Mouse (Mus musculus): ENCODE results near the gene Cwf19l1. TPM values are rescaled to one million over a fixed set of nuclear protein-coding genes. Genes with fewer than 3 reads are reported as not detected.
A peak's percentile ranks its signal among the peaks of the same experiment; 100 is the strongest.

The Cwf19l1 gene
- polyA plus RNA-seq, 1 experiment from 2014 or later = 19.9 TPM

DNA sequence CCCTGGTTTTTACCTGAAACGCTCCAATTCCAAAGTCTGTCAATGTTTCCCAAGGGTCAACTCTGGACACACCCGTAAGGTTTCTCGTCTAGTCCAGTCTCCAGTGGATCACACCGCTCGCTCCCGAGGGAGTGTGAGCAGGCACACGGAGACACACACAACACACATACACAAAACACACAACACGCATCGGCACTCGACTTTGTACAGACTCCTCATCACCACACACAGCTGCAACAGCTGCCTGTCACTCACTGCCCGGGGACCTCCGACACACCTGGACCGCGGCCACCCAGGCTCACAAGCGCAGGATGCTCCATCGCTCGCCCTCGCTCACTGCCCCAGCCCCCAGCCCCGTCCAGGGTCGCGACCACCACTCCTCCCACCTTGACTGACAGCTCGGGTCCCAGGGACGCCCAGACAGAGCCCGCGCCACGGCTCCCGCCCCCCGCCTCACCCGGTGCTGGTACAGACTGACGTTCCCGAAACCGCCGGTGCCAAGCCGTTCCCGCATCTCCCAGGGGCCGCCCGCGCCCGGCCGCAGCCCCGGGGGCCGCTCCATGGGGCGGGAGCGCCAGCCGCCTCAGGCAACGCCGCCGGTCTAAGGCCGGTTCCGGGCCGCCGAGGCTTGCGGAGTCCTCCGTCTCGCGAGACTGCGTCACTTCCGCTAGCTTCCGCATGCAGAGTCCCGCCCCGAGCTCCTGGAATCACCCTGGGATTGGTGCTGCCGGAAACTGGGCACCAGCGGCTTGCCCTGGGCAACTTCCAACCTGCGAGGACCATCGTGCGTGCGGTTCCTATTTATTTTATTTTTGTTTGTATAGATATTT is 28.6 kb downstream of the Cwf19l1 start, which contains the start of gene Chuk:
Gene Chuk (minus strand): TSS at position 650 of the 830 bp plus-strand sequence.
- Histone ChIP-seq H3K27ac (ENCODE audit: low read length) (peak within 1 kb of the TSS; percentile 72), H3K9ac (ENCODE audit: low read length) (peak within 1 kb of the TSS; percentile 99), H3K9me3 (replicated peaks; ENCODE audit: control insufficient read depth, low read length) (no peaks in the 10 kb centered on the region), H3K4me3 (ENCODE audit: low read length) (peak within 1 kb of the TSS; percentile 99), H3K36me3 (ENCODE audit: control insufficient read depth, insufficient read depth) (peaks cover 12% of the 10 kb centered on the region), H3K27me3 (ENCODE audit: control insufficient read depth, insufficient read depth, low read length) (no peaks in the 10 kb centered on the region), H3K4me1 (ENCODE audit: control insufficient read depth, insufficient read depth, low read length) (peaks cover 11% of the 10 kb centered on the region), H3K4me2 (ENCODE audit: low read depth, low read length) (peak within 1 kb of the TSS; percentile 95)
- peak; percentile 98 for ATAC-seq (replicated peaks; ENCODE audit: extremely low read depth, insufficient read depth, low FRiP score)
- WGBS = under 1% methylated on average over 67 of the region's 67 CpGs

DNA sequence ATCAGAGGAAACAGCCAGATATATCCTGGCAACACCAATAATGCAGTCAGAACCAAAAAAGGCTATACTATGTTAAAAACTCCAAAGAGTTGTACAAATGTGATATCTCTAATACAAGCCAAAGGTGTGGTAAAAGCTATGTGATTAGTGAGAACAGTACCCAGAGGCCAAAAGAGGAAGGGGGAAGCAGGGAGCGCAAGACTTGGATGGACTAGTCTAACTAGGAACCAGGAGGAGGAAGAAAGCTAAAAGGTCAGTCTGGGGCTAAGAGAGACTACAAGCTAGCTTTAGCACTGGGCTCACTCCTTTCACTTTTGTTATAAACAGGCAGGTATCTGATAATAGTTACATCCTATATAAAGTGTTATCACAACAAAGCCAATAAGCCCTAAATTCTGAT is 31.3 kb downstream of the Cwf19l1 start:
- Histone ChIP-seq H3K4me3 (ENCODE audit: low read length) (no peak overlapping the region), H3K4me1 (ENCODE audit: control insufficient read depth, insufficient read depth, low read length) (peaks cover 11% of the 10 kb centered on the region), H3K9ac (ENCODE audit: low read length) (no peak overlapping the region), H3K9me3 (replicated peaks; ENCODE audit: control insufficient read depth, low read length) (no peaks in the 10 kb centered on the region), H3K27ac (ENCODE audit: low read length) (no peak overlapping the region), H3K4me2 (ENCODE audit: low read depth, low read length) (no peak overlapping the region), H3K27me3 (ENCODE audit: control insufficient read depth, insufficient read depth, low read length) (no peaks in the 10 kb centered on the region), H3K36me3 (ENCODE audit: control insufficient read depth, insufficient read depth) (peaks cover 3% of the 10 kb centered on the region)
- WGBS = 72% methylated on average over 1 of the region's 1 CpGs
- no peak for ATAC-seq (replicated peaks; ENCODE audit: extremely low read depth, insufficient read depth, low FRiP score)

DNA sequence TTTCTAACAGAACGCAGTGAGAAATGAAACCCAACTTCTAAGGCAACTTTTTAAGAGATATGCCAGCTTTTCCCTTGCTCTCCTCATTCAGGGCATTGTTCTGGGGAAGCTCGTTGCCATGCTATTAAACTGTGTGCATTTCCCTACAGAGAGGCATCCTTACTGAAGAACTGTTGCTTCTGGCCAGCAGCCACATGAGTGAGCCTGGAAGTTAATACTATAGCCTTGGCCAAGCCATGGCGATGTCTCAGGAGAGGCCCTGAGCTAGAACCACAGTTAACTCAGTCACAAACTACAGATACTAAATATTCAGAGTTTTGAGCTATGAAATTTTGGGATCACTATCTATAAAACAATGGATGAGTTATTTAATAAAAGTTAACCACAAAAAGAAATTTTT is 32.7 kb downstream of the Cwf19l1 start:
- 84% methylated on average over 3 of the region's 3 CpGs for WGBS
- H3K9ac ChIP-seq (ENCODE audit: low read length) = no peak overlapping the region
- no peak overlapping the region for H3K4me2 ChIP-seq (ENCODE audit: low read depth, low read length)
- peaks cover 5% of the 10 kb centered on the region; the same call in 1 of the 2 replicates for H3K36me3 ChIP-seq (ENCODE audit: control insufficient read depth, insufficient read depth)
- no peak for ATAC-seq (replicated peaks; ENCODE audit: extremely low read depth, insufficient read depth, low FRiP score)
- peaks cover 11% of the 10 kb centered on the region for H3K4me1 ChIP-seq (ENCODE audit: control insufficient read depth, insufficient read depth, low read length)
- no peak overlapping the region for H3K4me3 ChIP-seq (ENCODE audit: low read length)
- no peaks in the 10 kb centered on the region for H3K9me3 ChIP-seq (replicated peaks; ENCODE audit: control insufficient read depth, low read length)
- no peaks in the 10 kb centered on the region for H3K27me3 ChIP-seq (ENCODE audit: control insufficient read depth, insufficient read depth, low read length)
- no peak overlapping the region for H3K27ac ChIP-seq (ENCODE audit: low read length)

DNA sequence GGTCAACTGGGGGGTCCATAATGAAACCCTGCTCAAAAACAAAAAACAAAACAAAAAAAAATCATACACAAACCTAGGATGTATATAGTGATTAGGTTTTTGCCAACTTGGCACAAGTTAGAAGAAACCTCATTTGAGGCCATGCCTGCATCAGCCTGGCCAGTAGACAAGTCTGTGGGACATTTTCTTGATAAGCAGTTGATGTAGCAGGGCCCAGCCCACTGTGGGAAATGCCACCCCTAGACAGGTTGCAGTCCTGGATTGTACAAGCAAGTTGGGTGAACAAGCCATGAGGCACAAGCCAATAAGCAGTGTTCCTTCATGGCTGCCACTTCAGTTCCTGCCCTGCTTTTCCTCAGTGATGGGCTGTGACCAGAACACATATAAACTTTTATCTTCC is 34.8 kb downstream of the Cwf19l1 start:
- Histone ChIP-seq H3K9me3 (replicated peaks; ENCODE audit: control insufficient read depth, low read length) (0 out of 2 replicates have a peak, but pooled peaks cover under 1% of the 10 kb centered on the region), H3K27me3 (ENCODE audit: control insufficient read depth, insufficient read depth, low read length) (no peaks in the 10 kb centered on the region), H3K27ac (ENCODE audit: low read length) (no peak overlapping the region), H3K4me1 (ENCODE audit: control insufficient read depth, insufficient read depth, low read length) (no peaks in the 10 kb centered on the region), H3K4me3 (ENCODE audit: low read length) (no peak overlapping the region), H3K9ac (ENCODE audit: low read length) (no peak overlapping the region), H3K4me2 (ENCODE audit: low read depth, low read length) (no peak overlapping the region), H3K36me3 (ENCODE audit: control insufficient read depth, insufficient read depth) (peaks cover 16% of the 10 kb centered on the region)
- no peak for ATAC-seq (replicated peaks; ENCODE audit: extremely low read depth, insufficient read depth, low FRiP score)

DNA sequence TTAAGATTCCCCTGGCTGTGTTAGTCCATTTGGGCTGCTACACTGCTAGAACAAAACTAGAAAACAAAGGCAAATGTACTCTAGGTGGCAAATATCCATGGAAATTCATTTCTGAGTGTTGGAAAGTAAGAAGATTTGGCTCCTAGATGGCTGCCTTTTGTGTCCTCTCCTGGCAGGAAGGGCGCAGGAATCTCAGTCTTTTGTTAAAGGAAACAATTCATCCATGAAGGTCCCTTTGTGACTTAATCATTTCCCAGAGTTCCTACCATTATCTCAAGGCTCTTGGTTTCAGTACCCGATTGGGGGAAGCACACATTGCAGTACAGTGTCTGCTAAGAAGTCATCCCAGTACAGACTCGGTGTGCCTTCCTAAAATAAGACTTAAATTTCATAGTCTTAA is 49.4 kb downstream of the Cwf19l1 start:
- Histone ChIP-seq H3K27me3 (ENCODE audit: control insufficient read depth, insufficient read depth, low read length) (no peaks in the 10 kb centered on the region), H3K27ac (ENCODE audit: low read length) (no peak overlapping the region), H3K4me3 (ENCODE audit: low read length) (no peak overlapping the region), H3K9ac (ENCODE audit: low read length) (no peak overlapping the region), H3K9me3 (replicated peaks; ENCODE audit: control insufficient read depth, low read length) (no peaks in the 10 kb centered on the region), H3K36me3 (ENCODE audit: control insufficient read depth, insufficient read depth) (peaks cover 21% of the 10 kb centered on the region), H3K4me2 (ENCODE audit: low read depth, low read length) (no peak overlapping the region), H3K4me1 (ENCODE audit: control insufficient read depth, insufficient read depth, low read length) (no peaks in the 10 kb centered on the region)
- no peak for ATAC-seq (replicated peaks; ENCODE audit: extremely low read depth, insufficient read depth, low FRiP score)
- 72% methylated on average over 3 of the region's 3 CpGs for WGBS

DNA sequence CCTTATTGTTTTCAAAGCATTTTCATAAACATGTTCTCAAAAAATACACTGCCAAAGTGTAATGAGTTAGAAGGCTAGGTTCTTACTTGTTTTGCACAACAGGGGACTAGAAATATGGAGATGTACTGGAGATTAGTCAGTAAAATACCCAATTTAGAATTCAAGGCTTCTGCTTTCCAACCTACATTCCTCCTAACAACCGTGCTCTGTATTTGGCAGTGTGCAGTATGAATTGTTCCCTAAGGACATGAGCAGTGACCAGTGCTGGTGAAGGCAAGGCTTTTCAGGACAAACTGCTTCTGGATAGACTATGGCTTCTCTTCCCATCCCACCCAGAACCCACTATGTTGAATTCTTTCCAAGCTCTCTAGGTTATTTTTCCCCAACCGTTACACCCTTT is 54.8 kb downstream of the Cwf19l1 start:
- no peaks in the 10 kb centered on the region for H3K4me1 ChIP-seq (ENCODE audit: control insufficient read depth, insufficient read depth, low read length)
- H3K4me2 ChIP-seq (ENCODE audit: low read depth, low read length) = no peak overlapping the region
- no peaks in the 10 kb centered on the region for H3K9me3 ChIP-seq (replicated peaks; ENCODE audit: control insufficient read depth, low read length)
- 89% methylated on average over 2 of the region's 2 CpGs for WGBS
- H3K9ac ChIP-seq (ENCODE audit: low read length) = no peak overlapping the region
- H3K27me3 ChIP-seq (ENCODE audit: control insufficient read depth, insufficient read depth, low read length) = no peaks in the 10 kb centered on the region
- peaks cover 25% of the 10 kb centered on the region for H3K36me3 ChIP-seq (ENCODE audit: control insufficient read depth, insufficient read depth)
- ATAC-seq (replicated peaks; ENCODE audit: extremely low read depth, insufficient read depth, low FRiP score) = no peak
- no peak overlapping the region for H3K27ac ChIP-seq (ENCODE audit: low read length)
- H3K4me3 ChIP-seq (ENCODE audit: low read length) = no peak overlapping the region

DNA sequence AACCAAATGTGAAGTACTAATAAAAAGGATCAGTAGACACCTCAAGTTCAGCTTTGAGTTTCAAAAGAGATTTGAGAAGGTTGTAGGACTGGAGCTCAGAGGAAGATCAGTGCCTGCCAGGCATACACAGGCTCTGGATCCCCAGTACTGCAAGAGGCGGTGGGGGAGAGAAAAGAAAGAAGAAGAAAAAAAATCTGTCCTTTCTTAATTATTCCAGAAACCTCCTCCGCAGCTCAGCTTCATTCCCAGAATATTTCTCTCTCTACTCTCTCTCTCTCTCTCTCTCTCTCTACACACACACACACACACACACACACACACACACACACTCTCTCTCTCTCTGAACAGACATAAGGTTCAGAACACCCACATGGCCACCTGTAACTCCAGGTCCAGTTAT is 55.7 kb downstream of the Cwf19l1 start:
- Histone ChIP-seq H3K9me3 (replicated peaks; ENCODE audit: control insufficient read depth, low read length) (no peaks in the 10 kb centered on the region), H3K4me2 (ENCODE audit: low read depth, low read length) (no peak overlapping the region), H3K4me1 (ENCODE audit: control insufficient read depth, insufficient read depth, low read length) (no peaks in the 10 kb centered on the region), H3K4me3 (ENCODE audit: low read length) (no peak overlapping the region), H3K27ac (ENCODE audit: low read length) (no peak overlapping the region), H3K27me3 (ENCODE audit: control insufficient read depth, insufficient read depth, low read length) (no peaks in the 10 kb centered on the region), H3K36me3 (ENCODE audit: control insufficient read depth, insufficient read depth) (peaks cover 25% of the 10 kb centered on the region), H3K9ac (ENCODE audit: low read length) (no peak overlapping the region)
- 89% methylated on average over 2 of the region's 2 CpGs for WGBS
- ATAC-seq (replicated peaks; ENCODE audit: extremely low read depth, insufficient read depth, low FRiP score) = no peak

DNA sequence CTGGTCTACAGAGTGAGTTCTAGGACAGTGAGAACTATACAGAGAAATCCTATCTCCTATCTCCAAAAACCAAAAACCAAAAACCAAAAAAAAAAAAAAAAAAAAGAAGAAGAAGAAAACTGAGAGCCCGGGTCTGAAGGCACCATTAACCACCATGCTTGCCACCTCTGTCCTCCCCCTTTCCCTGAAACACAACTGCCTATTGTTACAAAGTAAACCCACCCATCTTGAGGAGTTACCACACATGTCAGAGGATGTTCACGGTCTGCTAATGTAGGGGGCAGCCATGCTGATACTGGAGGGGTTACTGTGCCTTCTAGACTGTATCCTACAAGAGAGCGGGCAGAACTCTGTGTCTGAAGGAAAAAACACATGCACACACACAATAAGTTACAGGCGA is 58.7 kb downstream of the Cwf19l1 start:
- Histone ChIP-seq H3K4me3 (ENCODE audit: low read length) (no peak overlapping the region), H3K9me3 (replicated peaks; ENCODE audit: control insufficient read depth, low read length) (no peaks in the 10 kb centered on the region), H3K27ac (ENCODE audit: low read length) (no peak overlapping the region), H3K4me2 (ENCODE audit: low read depth, low read length) (no peak overlapping the region), H3K4me1 (ENCODE audit: control insufficient read depth, insufficient read depth, low read length) (no peaks in the 10 kb centered on the region), H3K27me3 (ENCODE audit: control insufficient read depth, insufficient read depth, low read length) (no peaks in the 10 kb centered on the region), H3K36me3 (ENCODE audit: control insufficient read depth, insufficient read depth) (peaks cover 25% of the 10 kb centered on the region), H3K9ac (ENCODE audit: low read length) (no peak overlapping the region)
- no peak for ATAC-seq (replicated peaks; ENCODE audit: extremely low read depth, insufficient read depth, low FRiP score)
- WGBS = 79% methylated on average over 4 of the region's 4 CpGs

DNA sequence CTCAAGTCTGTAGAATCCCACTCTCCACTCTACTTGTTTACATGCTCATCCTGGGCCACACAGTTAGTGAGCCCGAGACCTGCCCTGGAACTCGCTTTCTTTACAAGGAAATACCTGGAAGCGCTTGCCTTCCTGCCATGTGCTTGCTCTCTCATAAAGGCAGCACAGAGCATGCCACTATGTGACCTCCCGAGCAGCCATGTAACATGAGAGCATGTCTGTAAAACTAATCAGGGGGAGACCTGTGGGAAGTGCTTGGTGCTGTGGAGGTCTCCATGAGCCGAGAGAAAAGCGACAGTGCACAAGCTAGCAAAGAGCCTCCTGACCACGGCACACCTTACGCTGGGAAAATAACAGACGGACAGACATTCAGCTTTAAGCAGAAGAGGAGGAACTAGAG is 59.2 kb downstream of the Cwf19l1 start:
- no peak overlapping the region for H3K9ac ChIP-seq (ENCODE audit: low read length)
- H3K27me3 ChIP-seq (ENCODE audit: control insufficient read depth, insufficient read depth, low read length) = no peaks in the 10 kb centered on the region
- no peak overlapping the region for H3K27ac ChIP-seq (ENCODE audit: low read length)
- peaks cover 25% of the 10 kb centered on the region for H3K36me3 ChIP-seq (ENCODE audit: control insufficient read depth, insufficient read depth)
- no peak for ATAC-seq (replicated peaks; ENCODE audit: extremely low read depth, insufficient read depth, low FRiP score)
- no peaks in the 10 kb centered on the region for H3K4me1 ChIP-seq (ENCODE audit: control insufficient read depth, insufficient read depth, low read length)
- 86% methylated on average over 9 of the region's 9 CpGs for WGBS
- H3K4me2 ChIP-seq (ENCODE audit: low read depth, low read length) = no peak overlapping the region
- H3K4me3 ChIP-seq (ENCODE audit: low read length) = no peak overlapping the region
- no peaks in the 10 kb centered on the region for H3K9me3 ChIP-seq (replicated peaks; ENCODE audit: control insufficient read depth, low read length)
